Mouse (Mus musculus): ENCODE results near the gene Nphp4. TPM values are rescaled to one million over a fixed set of nuclear protein-coding genes. Genes with fewer than 3 reads are reported as not detected.

Gene Nphp4
- total RNA-seq, 1 experiment = 2.5 TPM

DNA sequence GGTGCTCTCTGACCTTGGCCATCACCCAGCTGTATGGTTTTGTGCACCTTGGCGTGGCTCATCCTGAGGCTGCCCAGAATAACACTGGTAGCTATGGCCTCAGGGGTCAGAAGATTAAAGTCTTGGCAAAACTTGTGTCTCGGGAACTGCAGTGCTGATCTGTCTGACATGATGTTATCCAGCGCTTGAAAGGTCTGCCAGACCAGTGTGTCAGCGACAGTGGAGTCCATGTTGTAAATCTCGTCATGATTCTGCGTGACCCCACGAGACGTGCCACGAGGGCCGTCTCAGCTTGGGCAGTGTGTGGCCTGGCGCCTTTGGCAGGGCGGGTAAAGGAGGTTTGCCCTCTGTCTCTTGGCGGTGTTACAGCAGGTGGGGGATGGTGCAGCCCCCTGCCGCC lies 13.8 kb downstream of the Nphp4 start:
- Histone ChIP-seq H3K27ac (ENCODE audit: insufficient read depth, low read depth, low read length, poor library complexity, severe bottlenecking) (no peak overlapping the region), H3K9ac (ENCODE audit: insufficient read depth, low read depth, low read length, poor library complexity, severe bottlenecking) (no peak overlapping the region), H3K9me3 (ENCODE audit: control insufficient read depth, insufficient read depth, low read depth, low read length) (no peaks in the 10 kb centered on the region), H3K4me3 (ENCODE audit: insufficient read depth in 1 of 2, low read depth in 1 of 2, low read length in 2 of 2, poor library complexity in 1 of 2, severe bottlenecking in 1 of 2) (no peak overlapping the region), H3K36me3 (ENCODE audit: control insufficient read depth, insufficient read depth, low read length, poor library complexity, severe bottlenecking) (no peaks in the 10 kb centered on the region), H3K4me1 (ENCODE audit: control insufficient read depth in 2 of 2, insufficient read depth in 2 of 2, low read length in 2 of 2, poor library complexity in 1 of 2) (peaks cover 1 to 5% of the 10 kb centered on the region in 2 experiments; a peak in 2 of 4 replicates)
- TF ChIP-seq ZC3H11A (IDR thresholded peaks at IDR 0.05; ENCODE audit: borderline replicate concordance, low read depth, low read length) = no peak
- no peak for TF ChIP-seq CHD2 (IDR thresholded peaks at IDR 0.05; ENCODE audit: low read depth, low read length)
- no peak for TF ChIP-seq HCFC1 (IDR thresholded peaks at IDR 0.05; ENCODE audit: borderline replicate concordance, insufficient read depth, low read length)
- no peak for TF ChIP-seq ZNF384 (IDR thresholded peaks at IDR 0.05; ENCODE audit: low read depth, low read length)
- TF ChIP-seq MAFK (IDR thresholded peaks at IDR 0.05; ENCODE audit: insufficient read depth, low read depth, low read length) = no peak
- in situ Hi-C loops (cut with MboI; ENCODE audit: low sequenced_read_pairs in 2 of 2, unreplicated experiment in 2 of 2) = no loop called here
- no peak for DNase-seq (ENCODE audit: low read depth, low spot score)

GRCm38 (mm10) chr4:152491250-152491899 lies 14.9 kb downstream of the Nphp4 start:
- no peak overlapping the region for H3K4me3 ChIP-seq (ENCODE audit: insufficient read depth in 1 of 2, low read depth in 1 of 2, low read length in 2 of 2, poor library complexity in 1 of 2, severe bottlenecking in 1 of 2)
- peak; percentile 62 for DNase-seq (ENCODE audit: low read depth, low spot score)
- in situ Hi-C loops (cut with MboI; ENCODE audit: low sequenced_read_pairs in 2 of 2, unreplicated experiment in 2 of 2) = no loop called here

GRCm38 (mm10) chr4:152494360-152494879 lies 17.9 kb downstream of the Nphp4 start:
- Histone ChIP-seq H3K4me3 (ENCODE audit: insufficient read depth in 1 of 2, low read depth in 1 of 2, low read length in 2 of 2, poor library complexity in 1 of 2, severe bottlenecking in 1 of 2) (no peak overlapping the region), H3K9me3 (ENCODE audit: control insufficient read depth, insufficient read depth, low read depth, low read length) (no peaks in the 10 kb centered on the region), H3K4me1 (ENCODE audit: control insufficient read depth in 2 of 2, insufficient read depth in 2 of 2, low read length in 2 of 2, poor library complexity in 1 of 2) (peaks cover 1 to 5% of the 10 kb centered on the region in 2 experiments; a peak in 2 of 4 replicates), H3K9ac (ENCODE audit: insufficient read depth, low read depth, low read length, poor library complexity, severe bottlenecking) (no peak overlapping the region), H3K27ac (ENCODE audit: insufficient read depth, low read depth, low read length, poor library complexity, severe bottlenecking) (no peak overlapping the region), H3K36me3 (ENCODE audit: control insufficient read depth, insufficient read depth, low read length, poor library complexity, severe bottlenecking) (no peaks in the 10 kb centered on the region)
- in situ Hi-C loops (cut with MboI; ENCODE audit: low sequenced_read_pairs in 2 of 2, unreplicated experiment in 2 of 2) = no loop called here
- no peak for DNase-seq (ENCODE audit: low read depth, low spot score)
- no peak for TF ChIP-seq CHD2 (IDR thresholded peaks at IDR 0.05; ENCODE audit: low read depth, low read length)
- no peak for TF ChIP-seq ZC3H11A (IDR thresholded peaks at IDR 0.05; ENCODE audit: borderline replicate concordance, low read depth, low read length)
- TF ChIP-seq HCFC1 (IDR thresholded peaks at IDR 0.05; ENCODE audit: borderline replicate concordance, insufficient read depth, low read length) = no peak
- TF ChIP-seq MAFK (IDR thresholded peaks at IDR 0.05; ENCODE audit: insufficient read depth, low read depth, low read length) = no peak
- TF ChIP-seq ZNF384 (IDR thresholded peaks at IDR 0.05; ENCODE audit: low read depth, low read length) = no peak

More at GRCm38 (mm10) chr4:152491250-152491899, 14.9 kb downstream of the Nphp4 start:
- Histone ChIP-seq H3K36me3 (ENCODE audit: control insufficient read depth, insufficient read depth, low read length, poor library complexity, severe bottlenecking) (no peaks in the 10 kb centered on the region), H3K9ac (ENCODE audit: insufficient read depth, low read depth, low read length, poor library complexity, severe bottlenecking) (no peak overlapping the region), H3K27ac (ENCODE audit: insufficient read depth, low read depth, low read length, poor library complexity, severe bottlenecking) (no peak overlapping the region), H3K9me3 (ENCODE audit: control insufficient read depth, insufficient read depth, low read depth, low read length) (no peaks in the 10 kb centered on the region), H3K4me1 (ENCODE audit: control insufficient read depth in 2 of 2, insufficient read depth in 2 of 2, low read length in 2 of 2, poor library complexity in 1 of 2) (peaks cover 1 to 5% of the 10 kb centered on the region in 2 experiments; a peak in 2 of 4 replicates)
- TF ChIP-seq ZC3H11A (IDR thresholded peaks at IDR 0.05; ENCODE audit: borderline replicate concordance, low read depth, low read length) = 0 out of 2 replicates have a peak, but pooled peaks have one; percentile 21
- no peak for TF ChIP-seq CHD2 (IDR thresholded peaks at IDR 0.05; ENCODE audit: low read depth, low read length)
- TF ChIP-seq ZNF384 (IDR thresholded peaks at IDR 0.05; ENCODE audit: low read depth, low read length) = no peak
- TF ChIP-seq HCFC1 (IDR thresholded peaks at IDR 0.05; ENCODE audit: borderline replicate concordance, insufficient read depth, low read length) = 0 out of 2 replicates have a peak, but pooled peaks have one; percentile 26
- no peak for TF ChIP-seq MAFK (IDR thresholded peaks at IDR 0.05; ENCODE audit: insufficient read depth, low read depth, low read length)

DNA sequence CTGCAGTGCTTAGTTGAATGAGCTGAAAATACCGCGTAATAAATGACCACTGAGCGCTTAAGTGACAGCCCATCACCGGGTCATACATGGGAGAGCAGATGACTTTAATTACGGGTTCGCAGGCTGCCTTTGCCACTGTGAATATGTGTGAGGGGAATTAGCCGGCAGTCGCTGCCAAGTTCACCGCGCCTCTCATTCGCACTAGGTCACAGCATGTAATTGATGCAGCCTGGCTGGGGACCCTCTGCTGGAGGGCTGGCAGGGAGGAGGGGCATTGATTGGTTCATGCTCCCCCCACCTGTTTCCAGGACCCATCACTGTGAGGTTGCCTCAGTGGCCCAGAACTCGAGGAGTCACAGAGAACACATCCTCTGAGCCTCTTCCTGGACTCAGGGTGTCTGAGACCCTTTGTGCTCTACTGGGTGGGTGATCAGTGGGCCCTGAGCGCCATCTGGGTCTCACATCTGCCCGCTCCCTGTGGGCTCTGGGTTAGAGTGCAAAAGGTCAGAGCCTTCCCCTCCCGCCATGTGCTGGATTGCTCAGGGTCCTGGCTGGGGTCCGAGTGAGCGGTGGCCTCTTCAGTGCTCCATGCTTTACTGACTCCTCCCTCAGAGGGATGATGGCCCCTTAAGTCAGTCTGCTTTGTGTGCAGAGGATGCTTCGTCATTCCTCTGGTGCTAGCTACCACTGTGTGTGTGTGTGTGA lies 35.9 kb downstream of the Nphp4 start:
- Histone ChIP-seq H3K4me1 (ENCODE audit: control insufficient read depth in 2 of 2, insufficient read depth in 2 of 2, low read length in 2 of 2, poor library complexity in 1 of 2) (peaks cover 0 to 8% of the 10 kb centered on the region in 2 experiments; a peak in 1 of 4 replicates), H3K27ac (ENCODE audit: insufficient read depth, low read depth, low read length, poor library complexity, severe bottlenecking) (no peak overlapping the region), H3K9me3 (ENCODE audit: control insufficient read depth, insufficient read depth, low read depth, low read length) (no peaks in the 10 kb centered on the region), H3K36me3 (ENCODE audit: control insufficient read depth, insufficient read depth, low read length, poor library complexity, severe bottlenecking) (no peaks in the 10 kb centered on the region), H3K9ac (ENCODE audit: insufficient read depth, low read depth, low read length, poor library complexity, severe bottlenecking) (no peak overlapping the region), H3K4me3 (ENCODE audit: insufficient read depth in 1 of 2, low read depth in 1 of 2, low read length in 2 of 2, poor library complexity in 1 of 2, severe bottlenecking in 1 of 2) (no peak overlapping the region)
- DNase-seq (ENCODE audit: low read depth, low spot score) = no peak
- in situ Hi-C loops (cut with MboI; ENCODE audit: low sequenced_read_pairs in 2 of 2, unreplicated experiment in 2 of 2) = no loop called here
- TF ChIP-seq HCFC1 (IDR thresholded peaks at IDR 0.05; ENCODE audit: borderline replicate concordance, insufficient read depth, low read length) = no peak
